Mouse (Mus musculus) CH12.LX (cell line): ENCODE results near the gene Patj.

Experiments used
- CTCF ChIP-seq, 2 experiments: IDR thresholded peaks in 1 of 2; conservative IDR thresholded peaks in 1 of 2; 2 replicates each; pipeline ENCODE4 v1.5.1; 2011 to 2012; ENCODE audit warnings: low read depth in 2 of 2, low read length in 2 of 2, improper control_type of control experiment in 1 of 2, inconsistent platforms in 1 of 2, mild to moderate bottlenecking in 1 of 2, moderate library complexity in 1 of 2
- EP300 ChIP-seq: IDR thresholded peaks from 2 replicates; pipeline ENCODE4 v1.6.1; 2011; ENCODE audit warnings: low read length, improper control_type of control experiment
- GABPA ChIP-seq: IDR thresholded peaks from 2 replicates; pipeline ENCODE4 v1.6.1; 2012; ENCODE audit warnings: low read depth, low read length, improper control_type of control experiment, inconsistent platforms; ENCODE audit not compliant: insufficient replicate concordance
- MAZ ChIP-seq: IDR thresholded peaks from 2 replicates; pipeline ENCODE4 v1.6.1; 2012; ENCODE audit warnings: low read depth, mild to moderate bottlenecking, inconsistent platforms, low read length, improper control_type of control experiment, moderate library complexity
- NELFE ChIP-seq: IDR thresholded peaks from 2 replicates; pipeline ENCODE4 v1.6.1; 2011; ENCODE audit warnings: low read depth, low read length, improper control_type of control experiment
- POLR2A ChIP-seq: IDR thresholded peaks from 2 replicates; pipeline ENCODE4 v1.6.1; 2011; ENCODE audit warnings: low read depth, mild to moderate bottlenecking, improper control_type of control experiment, low read length
- SIN3A ChIP-seq: IDR thresholded peaks from 2 replicates; pipeline ENCODE4 v1.6.1; 2012; ENCODE audit warnings: low read length, improper control_type of control experiment, inconsistent platforms
- USF2 ChIP-seq: conservative IDR thresholded peaks from 2 replicates; pipeline ENCODE4 v1.6.1; 2011; ENCODE audit warnings: low read depth, low read length, improper control_type of control experiment
- ZMIZ1 ChIP-seq: IDR thresholded peaks from 2 replicates; pipeline ENCODE4 v1.6.1; 2012; ENCODE audit warnings: low read depth, mild to moderate bottlenecking, inconsistent platforms, low read length, improper control_type of control experiment
- ZNF384 ChIP-seq: IDR thresholded peaks from 2 replicates; pipeline ENCODE4 v1.6.1; 2012; ENCODE audit warnings: low read depth, low read length, improper control_type of control experiment, inconsistent platforms

GRCm38 (mm10) chr4:98767134-98768133 is 371.8 kb downstream of the Patj start:
- no peak for TF ChIP-seq ZMIZ1
- TF ChIP-seq CTCF (conservative IDR thresholded peaks at IDR 0.05 in 1 of 2, IDR thresholded peaks at IDR 0.05 in 1 of 2; ENCODE audit: low read depth in 2 of 2, low read length in 2 of 2) = no peak
- TF ChIP-seq POLR2A = no peak
- TF ChIP-seq NELFE = no peak
- no peak for TF ChIP-seq EP300
- no peak for TF ChIP-seq MAZ
- TF ChIP-seq ZNF384 = no peak
- TF ChIP-seq USF2 = no peak
- TF ChIP-seq SIN3A = no peak
- TF ChIP-seq GABPA = no peak
